Mouse (Mus musculus) MEL (cell line): ENCODE data around the gene Best3. TPM values are rescaled to one million over a fixed set of nuclear protein-coding genes. Genes with fewer than 3 reads are reported as not detected.

Experiments used
- DNase-seq: peaks from one replicate; pipeline ENCODE4 v3.0.0; 2011; ENCODE audit warnings: low read depth, low spot score
- H3K27ac ChIP-seq: 2 replicates; pipeline ENCODE4 v1.5.1; 2012; ENCODE audit warnings: low read depth, mild to moderate bottlenecking, control low read depth, low read length, moderate library complexity; ENCODE audit not compliant: control insufficient read depth
- H3K27me3 ChIP-seq, 2 experiments: fragments of 150-350 bp in 1 of 2; sonication (generic) in 1 of 2; 2 replicates each; pipeline ENCODE4 v1.6.1; 2012; ENCODE audit warnings: low read length in 2 of 2, mild to moderate bottlenecking in 2 of 2, improper control_type of control experiment in 1 of 2, moderate library complexity in 1 of 2; ENCODE audit not compliant: insufficient read depth in 2 of 2, control insufficient read depth in 1 of 2
- H3K36me3 ChIP-seq, 2 experiments: 2 replicates each; pipeline ENCODE4 v1.6.1; 2012 to 2014; ENCODE audit warnings: low read length in 2 of 2, improper control_type of control experiment in 1 of 2, inconsistent platforms in 1 of 2, mild to moderate bottlenecking in 1 of 2; ENCODE audit not compliant: insufficient read depth in 2 of 2, control insufficient read depth in 1 of 2
- H3K4me1 ChIP-seq, 2 experiments: fragments of 150-350 bp in 1 of 2; sonication (generic) in 1 of 2; 2 replicates each; pipeline ENCODE4 v1.6.1; 2012; ENCODE audit warnings: low read length in 2 of 2, improper control_type of control experiment in 1 of 2, mild to moderate bottlenecking in 1 of 2; ENCODE audit not compliant: insufficient read depth in 2 of 2, control insufficient read depth in 1 of 2
- H3K4me3 ChIP-seq, 2 experiments: fragments of 150-350 bp in 1 of 2; sonication (generic) in 1 of 2; 2 replicates each; pipeline ENCODE4 v1.5.1; 2012; ENCODE audit warnings: low read depth in 2 of 2, low read length in 2 of 2, mild to moderate bottlenecking in 2 of 2, moderate library complexity in 2 of 2, control low read depth in 1 of 2, improper control_type of control experiment in 1 of 2; ENCODE audit not compliant: control insufficient read depth in 1 of 2, insufficient read depth in 1 of 2
- H3K79me2 ChIP-seq: 2 replicates; pipeline ENCODE4 v1.6.1; 2012; ENCODE audit warnings: mild to moderate bottlenecking, low read length, moderate library complexity; ENCODE audit not compliant: control insufficient read depth, poor library complexity, insufficient read depth
- H3K9ac ChIP-seq: 2 replicates; pipeline ENCODE4 v1.6.1; 2012; ENCODE audit warnings: low read depth, mild to moderate bottlenecking, control low read depth, low read length, moderate library complexity; ENCODE audit not compliant: control insufficient read depth, poor library complexity, severe bottlenecking
- H3K9me3 ChIP-seq: fragments of 150-350 bp; sonication (generic); replicated peaks from 2 replicates; pipeline ENCODE4 v1.6.1; 2012; ENCODE audit warnings: mild to moderate bottlenecking, low read length, improper control_type of control experiment, moderate library complexity; ENCODE audit not compliant: insufficient read depth
- BHLHE40 ChIP-seq: IDR thresholded peaks from 2 replicates; pipeline ENCODE4 v1.6.1; 2012; ENCODE audit warnings: low read depth, mild to moderate bottlenecking, inconsistent platforms, low read length, improper control_type of control experiment, borderline replicate concordance
- CHD1 ChIP-seq: IDR thresholded peaks from 2 replicates; pipeline ENCODE4 v1.6.1; 2012; ENCODE audit warnings: low read depth, mild to moderate bottlenecking, inconsistent platforms, low read length, improper control_type of control experiment
- CHD2 ChIP-seq: IDR thresholded peaks from 2 replicates; pipeline ENCODE4 v1.6.1; 2011; ENCODE audit warnings: low read length, improper control_type of control experiment
- CTCF ChIP-seq, 3 experiments: IDR thresholded peaks in 2 of 3; conservative IDR thresholded peaks in 1 of 3; 2 replicates each; pipeline ENCODE4 v1.5.1; 2011 to 2012; ENCODE audit warnings: low read length in 3 of 3, low read depth in 2 of 3, mild to moderate bottlenecking in 2 of 3, improper control_type of control experiment in 1 of 3, inconsistent platforms in 1 of 3, mixed read lengths in 1 of 3, moderate library complexity in 1 of 3; ENCODE audit not compliant: control insufficient read depth in 1 of 3, insufficient read depth in 1 of 3, poor library complexity in 1 of 3, severe bottlenecking in 1 of 3
- E2F4 ChIP-seq: IDR thresholded peaks from 2 replicates; pipeline ENCODE4 v1.6.1; 2011; ENCODE audit warnings: low read depth, low read length, improper control_type of control experiment, borderline replicate concordance
- ELF1 ChIP-seq: IDR thresholded peaks from 2 replicates; pipeline ENCODE4 v1.6.1; 2014; ENCODE audit warnings: low read depth, mild to moderate bottlenecking, inconsistent platforms, low read length, improper control_type of control experiment, moderate library complexity
- EP300 ChIP-seq, 2 experiments: IDR thresholded peaks; 2 replicates each; pipeline ENCODE4 v1.6.1; 2011; ENCODE audit warnings: improper control_type of control experiment in 2 of 2, low read length in 2 of 2, low read depth in 1 of 2, mild to moderate bottlenecking in 1 of 2
- ETS1 ChIP-seq: IDR thresholded peaks from 2 replicates; pipeline ENCODE4 v1.6.1; 2012; ENCODE audit warnings: low read depth, mild to moderate bottlenecking, inconsistent platforms, low read length, improper control_type of control experiment, moderate library complexity
- GABPA ChIP-seq: IDR thresholded peaks from 2 replicates; pipeline ENCODE4 v1.6.1; 2012; ENCODE audit warnings: low read depth, mild to moderate bottlenecking, inconsistent platforms, low read length, improper control_type of control experiment, moderate library complexity
- GATA1 ChIP-seq: IDR thresholded peaks from 2 replicates; pipeline ENCODE4 v1.6.1; 2011; ENCODE audit warnings: low read depth, low read length, improper control_type of control experiment
- JUND ChIP-seq: IDR thresholded peaks from 2 replicates; pipeline ENCODE4 v1.6.1; 2011; ENCODE audit warnings: low read depth, mild to moderate bottlenecking, improper control_type of control experiment, low read length
- KAT2A ChIP-seq: conservative IDR thresholded peaks from 2 replicates; pipeline ENCODE4 v1.6.1; 2012; ENCODE audit warnings: low read depth, low read length, improper control_type of control experiment, inconsistent platforms
- MAFK ChIP-seq: IDR thresholded peaks from 2 replicates; pipeline ENCODE4 v1.6.1; 2011; ENCODE audit warnings: low read depth, mild to moderate bottlenecking, low read length, improper control_type of control experiment, borderline replicate concordance
- MAX ChIP-seq: IDR thresholded peaks from 2 replicates; pipeline ENCODE4 v1.6.1; 2011; ENCODE audit warnings: low read length, improper control_type of control experiment
- MAZ ChIP-seq: IDR thresholded peaks from 2 replicates; pipeline ENCODE4 v1.6.1; 2012; ENCODE audit warnings: low read depth, mild to moderate bottlenecking, inconsistent platforms, low read length, improper control_type of control experiment
- MEF2A ChIP-seq: IDR thresholded peaks from 2 replicates; pipeline ENCODE4 v1.6.1; 2014; ENCODE audit warnings: low read depth, mild to moderate bottlenecking, inconsistent platforms, low read length, improper control_type of control experiment; ENCODE audit not compliant: poor library complexity, insufficient replicate concordance, severe bottlenecking; ENCODE audit errors: extremely low read depth
- MXI1 ChIP-seq: IDR thresholded peaks from 2 replicates; pipeline ENCODE4 v1.6.1; 2011; ENCODE audit warnings: mild to moderate bottlenecking, low read depth, low read length, improper control_type of control experiment
- MYB ChIP-seq: IDR thresholded peaks from 2 replicates; pipeline ENCODE4 v1.6.1; 2011; ENCODE audit warnings: mild to moderate bottlenecking, low read depth, low read length, improper control_type of control experiment
- MYC ChIP-seq: IDR thresholded peaks from 2 replicates; pipeline ENCODE4 v1.6.1; 2011; ENCODE audit warnings: low read depth, mild to moderate bottlenecking, low read length, improper control_type of control experiment, moderate library complexity
- NELFE ChIP-seq: IDR thresholded peaks from 2 replicates; pipeline ENCODE4 v1.6.1; 2011; ENCODE audit warnings: low read depth, low read length, improper control_type of control experiment
- POLR2A ChIP-seq, 2 experiments: IDR thresholded peaks; 2 replicates each; pipeline ENCODE4 v1.6.1; 2011 to 2012; ENCODE audit warnings: low read length in 2 of 2, mild to moderate bottlenecking in 2 of 2, control low read depth in 1 of 2, improper control_type of control experiment in 1 of 2, low read depth in 1 of 2, moderate library complexity in 1 of 2; ENCODE audit not compliant: control insufficient read depth in 1 of 2, insufficient read depth in 1 of 2, poor library complexity in 1 of 2
- POLR2AphosphoS2 ChIP-seq: IDR thresholded peaks from 2 replicates; pipeline ENCODE4 v1.6.1; 2011; ENCODE audit warnings: low read length, improper control_type of control experiment
- POLR2AphosphoS5 ChIP-seq: IDR thresholded peaks from 2 replicates; pipeline ENCODE4 v1.6.1; 2012; ENCODE audit warnings: low read depth, borderline replicate concordance, mild to moderate bottlenecking, inconsistent platforms, low read length, moderate library complexity, mixed read lengths
- RAD21 ChIP-seq: IDR thresholded peaks from 2 replicates; pipeline ENCODE4 v1.6.1; 2011; ENCODE audit warnings: mild to moderate bottlenecking, low read depth, low read length, improper control_type of control experiment
- RCOR1 ChIP-seq: IDR thresholded peaks from 2 replicates; pipeline ENCODE4 v1.6.1; 2012; ENCODE audit warnings: low read depth, mild to moderate bottlenecking, inconsistent platforms, low read length, improper control_type of control experiment
- SIN3A ChIP-seq: IDR thresholded peaks from 2 replicates; pipeline ENCODE4 v1.6.1; 2012; ENCODE audit warnings: low read length, improper control_type of control experiment, inconsistent platforms
- SMC3 ChIP-seq: IDR thresholded peaks from 2 replicates; pipeline ENCODE4 v1.6.1; 2011; ENCODE audit warnings: low read depth, low read length, improper control_type of control experiment
- TAL1 ChIP-seq: IDR thresholded peaks from 2 replicates; pipeline ENCODE4 v1.6.1; 2012; ENCODE audit warnings: mild to moderate bottlenecking, inconsistent platforms, low read length, moderate library complexity, mixed read lengths
- TBP ChIP-seq: IDR thresholded peaks from 2 replicates; pipeline ENCODE4 v1.8.0; 2011; ENCODE audit warnings: low read depth, low read length, improper control_type of control experiment
- TCF12 ChIP-seq: IDR thresholded peaks from 2 replicates; pipeline ENCODE4 v1.6.1; 2014; ENCODE audit warnings: low read depth, mild to moderate bottlenecking, inconsistent platforms, low read length, improper control_type of control experiment, moderate library complexity
- UBTF ChIP-seq: IDR thresholded peaks from 2 replicates; pipeline ENCODE4 v1.6.1; 2012; ENCODE audit warnings: low read depth, mild to moderate bottlenecking, inconsistent platforms, low read length, improper control_type of control experiment, moderate library complexity, borderline replicate concordance; ENCODE audit not compliant: insufficient read depth
- USF1 ChIP-seq: IDR thresholded peaks from 2 replicates; pipeline ENCODE4 v1.6.1; 2014; ENCODE audit warnings: low read depth, mild to moderate bottlenecking, inconsistent platforms, low read length, improper control_type of control experiment, moderate library complexity
- USF2 ChIP-seq, 2 experiments: IDR thresholded peaks; 2 replicates each; pipeline ENCODE4 v1.6.1; 2011 to 2012; ENCODE audit warnings: improper control_type of control experiment in 2 of 2, low read length in 2 of 2, borderline replicate concordance in 1 of 2, inconsistent platforms in 1 of 2, low read depth in 1 of 2, mild to moderate bottlenecking in 1 of 2; ENCODE audit not compliant: insufficient read depth in 1 of 2
- ZC3H11A ChIP-seq: IDR thresholded peaks from 2 replicates; pipeline ENCODE4 v1.6.1; 2012; ENCODE audit warnings: low read depth, mild to moderate bottlenecking, inconsistent platforms, low read length, improper control_type of control experiment
- ZKSCAN1 ChIP-seq: IDR thresholded peaks from 2 replicates; pipeline ENCODE4 v1.6.1; 2012; ENCODE audit warnings: low read depth, mild to moderate bottlenecking, inconsistent platforms, low read length, improper control_type of control experiment, moderate library complexity
- ZMIZ1 ChIP-seq: IDR thresholded peaks from 2 replicates; pipeline ENCODE4 v1.6.1; 2012; ENCODE audit warnings: low read depth, mild to moderate bottlenecking, inconsistent platforms, low read length, improper control_type of control experiment, moderate library complexity
- ZNF384 ChIP-seq: IDR thresholded peaks from 2 replicates; pipeline ENCODE4 v1.6.1; 2012; ENCODE audit warnings: low read depth, mild to moderate bottlenecking, inconsistent platforms, low read length, improper control_type of control experiment
- polyA plus RNA-seq, 2 experiments: library from polyadenylated mRNA; stranded (reverse) in 1 of 2; unstranded in 1 of 2; fragments of >175 nt in 1 of 2; fragments of >200 nt in 1 of 2; gene quantifications; 2 replicates each; pipeline versions ENCODE4 v1.2.1 to v1.2.4; 2012; ENCODE audit warnings: low replicate concordance in 2 of 2, low read depth in 1 of 2; ENCODE audit not compliant: insufficient read length in 2 of 2, insufficient read depth in 1 of 2, missing spikeins in 1 of 2
- total RNA-seq: library from RNA; depleted of rRNA; stranded (reverse); fragments of 300-350 nt; gene quantifications from 2 replicates; pipeline ENCODE4 v1.2.3, GENCODE M21; 2012

Best3 gene
- total and polyA plus RNA-seq, 3 experiments, result not detected

GRCm38 (mm10) chr10:117062894-117063253 is 76.8 kb downstream of the Best3 start:
- Histone ChIP-seq H3K27ac (peak overlapping the region; percentile 87), H3K9me3 (no peaks in the 10 kb centered on the region), H3K27me3 (no peaks in the 10 kb centered on the region), H3K4me3 (peak overlapping the region; percentile 72 to 76), H3K9ac (peak overlapping the region; percentile 87), H3K36me3 (peaks cover 35 to 42% of the 10 kb centered on the region in 2 experiments), H3K79me2 (peaks cover 41% of the 10 kb centered on the region), H3K4me1 (peaks cover 3 to 27% of the 10 kb centered on the region in 2 experiments)
- DNase-seq, result peak; percentile 88
- TF ChIP-seq POLR2AphosphoS5, result no peak
- no peak for TF ChIP-seq POLR2A (IDR thresholded peaks at IDR 0.05; ENCODE audit: control insufficient read depth in 1 of 2, insufficient read depth in 1 of 2, low read depth in 1 of 2, low read length in 2 of 2, poor library complexity in 1 of 2)
- no peak for TF ChIP-seq RCOR1
- peak; percentile 57; the same call in 1 of the 2 replicates for TF ChIP-seq MAX
- no peak for TF ChIP-seq CTCF (IDR thresholded peaks at IDR 0.05 in 2 of 3, conservative IDR thresholded peaks at IDR 0.05 in 1 of 3; ENCODE audit: control insufficient read depth in 1 of 3, insufficient read depth in 1 of 3, low read depth in 2 of 3, low read length in 3 of 3, poor library complexity in 1 of 3, severe bottlenecking in 1 of 3)
- no peak for TF ChIP-seq MEF2A
- TF ChIP-seq ZNF384, result no peak
- no peak for TF ChIP-seq USF2 (IDR thresholded peaks at IDR 0.05; ENCODE audit: borderline replicate concordance in 1 of 2, insufficient read depth in 1 of 2, low read depth in 1 of 2, low read length in 2 of 2)
- no peak for TF ChIP-seq ZKSCAN1
- peak; percentile 54; the same call in 1 of the 2 replicates for TF ChIP-seq TBP
- no peak for TF ChIP-seq JUND
- TF ChIP-seq ELF1, result peak; percentile 58; the same call in 1 of the 2 replicates
- TF ChIP-seq MYC, result peak; percentile 16; the same call in 1 of the 2 replicates
- peak; percentile 59 for TF ChIP-seq ETS1
- no peak for TF ChIP-seq TAL1
- TF ChIP-seq EP300 (IDR thresholded peaks at IDR 0.05; ENCODE audit: low read depth in 1 of 2, low read length in 2 of 2), result peak; percentile 57 to 62
- peak; percentile 84; the same call in 1 of the 2 replicates for TF ChIP-seq CHD1
- peak; percentile 63; the same call in 1 of the 2 replicates for TF ChIP-seq ZMIZ1
- peak; percentile 51; the same call in 1 of the 2 replicates for TF ChIP-seq TCF12
- no peak for TF ChIP-seq ZC3H11A
- 0 out of 2 replicates have a peak, but pooled peaks have one; percentile 35 for TF ChIP-seq KAT2A
- no peak for TF ChIP-seq CHD2
- TF ChIP-seq UBTF, result 0 out of 2 replicates have a peak, but pooled peaks have one; percentile 1
- no peak; the same call in 1 of the 2 replicates for TF ChIP-seq POLR2AphosphoS2
- no peak for TF ChIP-seq RAD21
- no peak for TF ChIP-seq SMC3
- peak; percentile 85 for TF ChIP-seq SIN3A
- TF ChIP-seq MXI1, result peak; percentile 72
- no peak for TF ChIP-seq USF1
- peak; percentile 26; the same call in 1 of the 2 replicates for TF ChIP-seq NELFE
- no peak for TF ChIP-seq GABPA
- no peak for TF ChIP-seq MAZ
- no peak for TF ChIP-seq BHLHE40
- TF ChIP-seq GATA1, result peak; percentile 79
- TF ChIP-seq MYB, result peak; percentile 75
- no peak for TF ChIP-seq E2F4
- no peak for TF ChIP-seq MAFK
